Mouse (Mus musculus) thymus, adult 2 months (tissue): ENCODE results near the gene Pcgf6.

Experiments used
- CTCF ChIP-seq: fragments of 200-500 bp; IDR thresholded peaks from 2 replicates; pipeline ENCODE4 v1.5.1; 2012; ENCODE audit warnings: mild to moderate bottlenecking, control low read depth, low read length, moderate library complexity, borderline replicate concordance; ENCODE audit not compliant: control insufficient read depth, poor library complexity, insufficient read depth; ENCODE audit errors: extremely low read depth
- POLR2A ChIP-seq: fragments of 200-500 bp; IDR thresholded peaks from 2 replicates; pipeline ENCODE4 v1.6.1; 2012; ENCODE audit warnings: mild to moderate bottlenecking, low read length, control low read depth, moderate library complexity; ENCODE audit not compliant: control insufficient read depth, poor library complexity, insufficient read depth; ENCODE audit errors: extremely low read depth

- TF ChIP-seq CTCF (no peak), POLR2A (no peak)
These were observed 60.6 kb downstream of the Pcgf6 start for GRCm38 (mm10) chr19:46990153-46990518.
